Mouse (Mus musculus) mouse trophoblast stem cell (cell line): Measurements from ENCODE around the gene Gm36210.

Source experiments
- in situ Hi-C, 2 experiments: fragments of 300-500 bp; cut with MseI, MboI; formaldehyde crosslinking; loops; 2 replicates in 1 of 2; 3 replicates in 1 of 2; pipeline ENCODE4 v1.15.1; 2025

The Gm36210 gene

GRCm38 (mm10) chr7:4922931-4923565 is 16.7 kb upstream of the Gm36210 start:
- in situ Hi-C loops = no loop called here

DNA sequence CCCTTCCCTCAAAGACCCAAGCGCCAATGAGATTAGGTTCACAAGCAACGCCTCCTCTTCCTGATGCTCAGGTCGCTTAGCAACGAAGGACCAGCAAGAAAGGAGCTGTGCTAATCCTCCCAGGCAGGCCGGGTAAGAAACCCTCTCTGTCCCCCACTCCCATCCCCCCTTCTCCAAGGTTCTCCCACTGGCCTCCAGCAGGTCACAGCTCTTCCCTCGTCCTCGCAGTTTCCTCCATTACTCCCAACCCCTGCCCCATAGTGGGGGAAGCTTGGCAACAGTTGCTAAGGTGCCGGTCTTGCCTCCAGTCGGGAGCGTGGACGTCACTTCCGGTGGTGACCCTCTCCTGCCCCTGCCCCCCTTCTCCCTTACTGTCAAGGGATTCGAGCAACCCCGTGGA is 16.2 kb upstream of the Gm36210 start:
- in situ Hi-C loops = no loop called here

DNA sequence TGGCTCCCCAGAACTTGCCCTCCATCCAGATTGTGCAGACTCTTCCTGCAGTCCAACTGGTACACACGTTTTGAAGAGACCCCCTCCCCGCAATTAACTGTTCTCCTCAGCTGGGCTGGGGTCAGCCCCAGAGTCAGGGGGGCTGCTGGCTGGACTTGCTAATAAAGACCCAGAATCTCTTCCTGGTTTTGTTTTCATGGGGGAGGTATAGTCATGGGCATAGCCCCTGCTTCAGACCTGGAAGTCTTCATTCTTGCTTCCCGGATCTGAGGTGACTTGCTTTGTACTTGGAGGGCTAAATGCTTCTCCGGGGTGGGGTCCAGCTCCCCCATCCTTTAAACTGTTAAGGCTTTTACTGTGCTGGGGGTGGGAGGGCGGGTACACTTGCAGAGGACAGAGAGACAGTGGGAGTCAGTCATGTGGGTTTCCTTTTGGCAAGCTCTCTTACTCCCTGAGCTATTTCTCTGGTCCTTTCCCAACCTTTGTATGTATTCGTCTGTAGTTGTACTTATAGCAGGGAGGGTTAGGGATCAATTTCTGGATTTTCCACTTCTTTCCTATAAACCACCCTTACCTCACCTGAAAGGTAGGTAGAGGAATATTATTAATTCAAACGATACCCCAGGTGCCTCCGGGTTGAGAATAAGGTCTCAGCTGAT is 15.6 kb upstream of the Gm36210 start, which contains the start of gene Nat14:
Gene Nat14, plus strand, starts transcription at position 205 of the 659 bp plus-strand sequence.
- in situ Hi-C loops = no loop called here

- in situ Hi-C loops = no loop called here
Observed at GRCm38 (mm10) chr7:4920976-4921823, 14.9 kb upstream of the Gm36210 start.

- in situ Hi-C loops = no loop called here
Observed at GRCm38 (mm10) chr7:4920496-4920895, 14.2 kb upstream of the Gm36210 start.

GRCm38 (mm10) chr7:4919971-4920370 is 13.7 kb upstream of the Gm36210 start:
- in situ Hi-C loops = no loop called here

- in situ Hi-C loops = no loop called here
Observed at GRCm38 (mm10) chr7:4919096-4919495, 12.8 kb upstream of the Gm36210 start.

DNA sequence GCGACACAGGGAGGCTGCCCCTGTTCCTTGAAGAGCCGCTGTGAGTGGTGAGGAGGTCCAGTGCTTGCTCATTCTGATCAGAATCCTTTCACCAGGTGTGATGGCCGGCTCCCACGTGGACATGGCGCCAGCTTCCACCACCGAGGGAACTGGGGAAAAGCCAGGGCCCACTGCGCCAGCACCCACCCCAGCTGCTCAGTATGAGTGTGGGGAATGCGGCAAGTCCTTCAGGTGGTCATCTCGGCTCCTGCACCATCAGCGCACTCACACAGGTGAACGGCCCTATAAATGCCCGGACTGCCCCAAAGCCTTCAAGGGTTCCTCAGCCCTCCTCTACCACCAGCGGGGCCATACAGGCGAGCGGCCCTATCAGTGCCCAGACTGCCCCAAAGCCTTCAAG is 12.4 kb upstream of the Gm36210 start:
- in situ Hi-C loops = no loop called here

GRCm38 (mm10) chr7:4917494-4917893 is 11.2 kb upstream of the Gm36210 start:
- in situ Hi-C loops = no loop called here

DNA sequence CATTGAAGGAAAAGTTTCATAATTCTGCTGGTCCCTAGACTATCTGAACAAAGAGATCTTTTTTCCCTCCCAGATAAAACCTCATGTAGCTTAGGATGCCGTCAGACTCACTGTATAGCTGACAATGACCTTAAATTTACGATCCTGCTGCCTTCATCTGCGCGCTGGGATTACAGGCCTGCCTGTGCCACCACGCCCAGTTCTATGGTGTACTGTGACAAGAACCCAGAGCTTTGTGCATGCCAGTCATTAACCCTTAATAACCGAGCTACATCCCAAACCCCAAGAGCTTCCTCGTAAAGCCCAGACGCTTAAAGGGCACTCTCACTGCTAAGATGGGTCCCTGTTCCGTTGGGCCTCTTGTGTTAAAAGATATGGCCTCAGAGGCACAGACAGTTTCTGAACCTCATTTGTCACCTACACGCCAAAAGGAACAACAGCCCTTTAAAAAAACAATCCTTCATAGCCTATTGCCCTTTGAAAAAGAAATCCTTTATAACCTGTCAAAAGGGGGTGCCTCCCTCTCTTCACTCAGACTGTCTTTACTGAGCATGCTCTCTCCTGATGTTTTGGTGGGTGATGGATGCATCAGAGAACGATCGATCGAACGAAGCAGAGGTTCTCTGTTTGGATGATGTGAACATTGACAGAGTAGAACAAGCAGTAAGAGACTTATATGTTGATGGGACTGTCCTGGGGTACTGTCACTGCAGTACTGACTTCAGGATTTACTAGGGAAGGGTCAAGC is 9.5 kb upstream of the Gm36210 start:
- in situ Hi-C loops = no loop called here

GRCm38 (mm10) chr7:4915007-4915665 is 8.8 kb upstream of the Gm36210 start, which contains the start of gene Zfp628:
TSS of gene Zfp628 (plus strand) at chr7:4915217.
- in situ Hi-C loops = no loop called here

- in situ Hi-C loops = no loop called here
Observed at GRCm38 (mm10) chr7:4912248-4912647, 5.9 kb upstream of the Gm36210 start.

DNA sequence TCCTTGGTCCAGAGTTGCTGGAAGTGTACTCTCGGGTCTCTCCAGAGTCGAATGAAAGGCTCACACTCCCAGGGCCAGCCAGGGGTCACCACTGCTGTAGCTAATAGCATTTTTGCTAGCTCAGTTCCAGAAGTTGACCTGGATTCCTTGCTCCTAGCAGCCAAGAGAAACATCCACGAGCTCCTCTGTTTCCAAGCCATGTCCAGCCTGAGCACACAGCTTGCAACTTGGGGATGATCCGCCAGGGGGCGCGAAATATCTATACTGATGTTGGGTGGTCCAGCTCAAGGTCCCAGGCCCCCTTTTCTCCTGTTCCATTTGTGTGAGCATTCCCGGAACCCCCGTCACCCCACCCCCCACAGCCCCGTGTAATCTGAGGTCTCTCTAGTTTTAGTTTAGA is 5.2 kb upstream of the Gm36210 start:
- in situ Hi-C loops = no loop called here

DNA sequence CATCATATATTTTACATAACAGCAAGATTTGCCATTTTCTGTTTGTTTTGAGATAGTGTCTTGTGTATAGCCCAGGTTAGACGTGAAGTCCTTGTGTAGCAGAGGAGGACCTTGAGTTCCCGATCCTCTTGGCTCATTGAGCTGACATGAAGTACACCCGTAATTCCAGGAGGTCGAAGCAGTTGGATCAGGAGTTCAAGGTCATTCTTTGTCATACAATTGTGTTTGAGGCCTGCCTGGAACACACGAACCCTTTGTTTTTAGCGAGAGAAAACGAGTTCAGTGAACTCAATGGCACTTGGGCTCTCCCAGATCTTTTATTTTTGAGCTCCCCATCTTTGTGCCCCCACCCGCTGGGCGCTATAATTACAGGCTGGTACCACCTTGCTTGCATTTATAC is 3.9 kb downstream of the Gm36210 start:
- in situ Hi-C loops = no loop called here

DNA sequence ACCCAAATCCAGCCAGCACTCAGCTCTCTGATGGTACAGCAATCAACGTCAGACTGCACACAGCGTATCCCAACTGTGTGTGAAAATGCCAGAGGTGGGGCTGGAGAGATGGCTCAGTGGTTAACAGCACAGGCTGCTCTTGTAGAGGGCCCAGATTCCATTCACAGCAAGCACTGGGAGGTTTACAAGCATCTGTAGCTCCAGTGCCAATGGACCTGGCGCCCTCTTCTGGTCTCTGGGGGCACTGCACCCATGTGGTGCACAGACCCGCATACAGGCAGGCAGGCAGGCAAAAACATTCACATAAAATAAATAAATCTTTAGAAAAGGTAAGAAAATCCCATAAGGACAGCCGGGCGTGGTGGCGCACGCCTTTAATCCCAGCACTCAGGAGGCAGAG is 5.1 kb downstream of the Gm36210 start:
- in situ Hi-C loops = no loop called here

- in situ Hi-C loops = no loop called here
Observed at GRCm38 (mm10) chr7:4900523-4900851, 5.8 kb downstream of the Gm36210 start.

DNA sequence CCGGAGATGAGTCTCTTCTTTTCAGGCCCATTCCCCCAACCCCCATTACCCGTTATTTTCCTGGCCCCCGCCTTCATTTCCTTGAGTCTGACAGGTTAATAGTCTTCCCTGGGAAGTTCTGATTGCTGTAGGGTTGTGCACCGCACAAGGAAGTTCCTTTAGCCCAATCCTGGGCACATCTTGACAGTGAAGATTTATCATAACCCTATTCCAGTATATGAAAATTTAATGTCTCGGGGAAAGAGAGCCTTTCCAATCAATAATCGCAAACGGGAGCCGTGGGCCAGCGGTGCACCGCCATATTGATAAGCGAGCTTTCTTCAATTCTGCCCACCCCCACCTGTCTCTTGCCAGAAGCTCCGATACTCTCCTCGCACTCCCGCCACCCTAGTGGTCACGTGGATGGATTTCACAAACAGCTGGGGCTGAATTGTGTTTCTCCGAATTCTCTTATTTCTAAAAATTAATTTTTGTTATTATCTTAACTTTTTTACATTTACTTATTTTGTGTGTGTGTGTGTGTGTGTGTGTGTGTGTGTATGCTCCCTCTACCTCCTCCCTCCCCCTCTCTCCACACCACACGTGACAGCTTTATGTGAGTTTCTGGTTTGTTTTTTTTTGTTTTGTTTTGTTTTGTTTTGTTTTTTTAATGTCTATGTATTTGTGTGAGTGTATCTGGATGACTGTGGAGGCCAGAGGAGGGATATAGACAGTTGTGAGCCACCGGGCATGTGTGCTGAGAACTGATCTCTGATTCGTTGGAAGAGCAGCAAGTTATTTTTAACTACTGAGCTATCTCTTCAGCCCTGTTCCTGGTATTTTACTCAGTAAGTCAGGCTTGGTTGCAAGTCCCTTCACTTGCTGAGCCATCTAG is 6.4 kb downstream of the Gm36210 start:
- in situ Hi-C loops = no loop called here

DNA sequence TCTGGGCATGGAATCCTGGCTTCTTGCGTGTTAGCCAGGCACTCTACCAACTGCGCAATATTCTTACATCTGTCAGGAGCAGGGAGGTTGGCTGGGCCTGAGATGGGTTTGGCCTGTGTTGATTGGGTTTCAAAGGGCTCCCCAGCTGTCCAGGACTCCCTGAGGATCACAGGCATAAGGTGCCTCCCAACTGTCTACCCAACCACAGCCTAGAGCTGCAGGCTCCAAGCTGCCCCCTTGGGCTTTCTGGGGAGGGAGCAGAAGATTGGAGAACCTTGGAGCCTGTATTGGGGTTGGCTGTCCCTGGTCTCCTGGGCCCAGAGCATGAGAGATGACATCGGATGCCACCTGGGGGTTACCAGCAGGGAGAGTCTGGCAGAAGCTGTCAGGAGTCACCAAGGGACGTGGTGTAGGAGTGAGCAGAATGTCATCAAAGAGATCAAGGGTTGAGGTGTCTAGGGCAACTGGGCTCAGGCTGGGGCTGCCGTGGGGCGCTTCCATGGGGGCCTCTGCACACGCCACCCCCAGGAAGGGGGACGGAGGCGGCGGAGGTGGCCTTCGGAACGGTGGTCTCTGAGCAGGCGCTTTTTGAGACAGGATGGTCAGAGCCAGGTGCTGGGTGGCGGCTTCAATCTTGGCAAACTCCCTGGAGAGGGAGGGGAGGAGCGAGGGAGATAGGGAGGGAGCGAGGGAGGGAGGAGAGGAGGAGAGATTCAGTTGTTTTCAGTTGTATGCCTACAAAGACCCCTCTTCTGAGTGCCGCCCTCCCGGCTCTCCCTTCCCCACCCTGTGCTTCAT is 7.3 kb downstream of the Gm36210 start:
- in situ Hi-C loops = no loop called here

DNA sequence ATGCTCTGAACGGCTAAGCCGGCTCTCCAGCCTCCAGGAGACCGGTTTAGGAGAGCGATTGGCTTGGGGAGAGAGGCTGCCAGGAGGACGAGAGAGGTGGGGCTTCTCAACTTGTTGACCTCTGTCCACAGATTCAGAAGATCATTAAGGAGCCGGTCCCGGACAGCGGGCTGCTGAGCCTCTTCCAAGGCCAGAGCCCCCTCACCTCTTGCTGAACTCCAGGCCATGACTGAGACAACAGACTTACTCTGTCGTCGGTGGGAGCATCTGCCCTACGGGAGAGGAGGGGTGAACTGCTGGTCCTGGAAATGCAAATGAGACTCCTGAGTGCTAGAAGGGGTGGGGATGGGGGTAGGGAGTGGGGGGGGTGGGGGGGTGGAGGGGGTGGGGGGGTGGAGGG is 11.1 kb downstream of the Gm36210 start:
- in situ Hi-C loops = no loop called here

DNA sequence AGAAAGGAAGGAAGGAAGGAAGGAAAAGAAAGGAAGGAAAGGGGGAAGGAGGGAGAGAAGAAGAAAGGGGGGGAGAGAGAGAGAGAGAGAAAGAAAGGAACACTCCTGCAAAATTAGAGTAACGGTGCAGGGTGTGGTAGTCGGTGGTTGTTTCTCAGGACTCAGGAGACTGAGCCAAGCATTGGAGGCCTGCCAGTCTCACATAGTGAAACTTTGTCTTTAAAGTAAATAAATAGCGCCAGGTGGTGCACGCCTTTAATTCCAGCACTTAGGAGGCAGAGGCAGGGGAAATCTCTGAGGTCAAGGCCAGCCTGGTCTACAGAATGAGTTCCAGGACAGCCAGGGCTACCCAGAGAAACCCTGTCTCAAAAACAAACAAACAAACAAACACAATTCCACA is 19.6 kb downstream of the Gm36210 start:
- in situ Hi-C loops = no loop called here
